Mouse (Mus musculus) hindbrain, embryonic 15.5 days (tissue): ENCODE measurements around the gene Lrrc27. TPM values are rescaled to one million over a fixed set of nuclear protein-coding genes. Genes with fewer than 3 reads are reported as not detected.
A peak's percentile ranks its signal among the peaks of the same experiment; 100 is the strongest.

Source experiments
- ATAC-seq: fragments of 200-750 bp; cut with Nextera tagmentation; 2 replicates; pipeline ENCODE4 v1.8.0; 2017; ENCODE audit warnings: low read depth, moderate number of reproducible peaks, moderate TSS enrichment; ENCODE audit not compliant: low FRiP score
- H3K27ac ChIP-seq: fragments of 300-500 bp; sonication (generic); replicated peaks from 2 replicates; pipeline ENCODE4 v1.5.1; 2015; ENCODE audit warnings: mild to moderate bottlenecking, inconsistent platforms
- H3K27me3 ChIP-seq: fragments of 300-500 bp; sonication (generic); 2 replicates; pipeline ENCODE4 v1.6.1; 2015; ENCODE audit warnings: control low read depth, inconsistent platforms
- H3K36me3 ChIP-seq: fragments of 300-500 bp; sonication (generic); 2 replicates; pipeline ENCODE4 v1.6.1; 2015; ENCODE audit warnings: control low read depth, inconsistent platforms
- H3K4me1 ChIP-seq: fragments of 300-500 bp; sonication (generic); replicated peaks from 2 replicates; pipeline ENCODE4 v1.6.1; 2015; ENCODE audit warnings: control low read depth, inconsistent platforms
- H3K4me2 ChIP-seq: fragments of 300-500 bp; sonication (generic); 2 replicates; pipeline ENCODE4 v1.6.1; 2015; ENCODE audit warnings: moderate library complexity, mild to moderate bottlenecking, inconsistent platforms
- H3K4me3 ChIP-seq: fragments of 300-500 bp; sonication (generic); 2 replicates; pipeline ENCODE4 v1.5.1; 2015; ENCODE audit warnings: mild to moderate bottlenecking, inconsistent platforms
- H3K9ac ChIP-seq: fragments of 300-500 bp; sonication (generic); 2 replicates; pipeline ENCODE4 v1.6.1; 2015; ENCODE audit warnings: inconsistent platforms
- H3K9me3 ChIP-seq: fragments of 300-500 bp; sonication (generic); 2 replicates; pipeline ENCODE4 v1.6.1; 2016; ENCODE audit warnings: control low read depth, inconsistent platforms
- WGBS: fragments of 180-500 bp; shearing (Covaris S2); methylation state at CpG from one replicate; pipeline ENCODE4 v1.1.7; 2015; 5-methylcytosine and 5-hydroxymethylcytosine counted together
- polyA plus RNA-seq: library from polyadenylated mRNA; unstranded; fragments of >200 nt; fragmentation: Nextera tagmentation; extraction: Ambion mirVana; gene quantifications from 2 replicates; pipeline ENCODE4 v1.2.1, GENCODE M21; 2015

Gene Lrrc27
- polyA plus RNA-seq, 1 experiment from 2014 or later = 8.0 TPM

- no peak overlapping the region for H3K9ac ChIP-seq
- H3K4me2 ChIP-seq = no peak overlapping the region
- H3K4me1 ChIP-seq = no peaks in the 10 kb centered on the region
- H3K4me3 ChIP-seq = no peak overlapping the region
- no peaks in the 10 kb centered on the region for H3K27me3 ChIP-seq
- no peak for ATAC-seq
- no peak overlapping the region for H3K27ac ChIP-seq
- no peaks in the 10 kb centered on the region for H3K36me3 ChIP-seq
- WGBS = 89% methylated on average over 7 of the region's 7 CpGs
- no peaks in the 10 kb centered on the region for H3K9me3 ChIP-seq
Measured at GRCm38 (mm10) chr7:139226416-139226815, 13.6 kb downstream of the Lrrc27 start.

- H3K27me3 ChIP-seq = no peaks in the 10 kb centered on the region
- no peak for ATAC-seq
Measured at GRCm38 (mm10) chr7:139228447-139229171, 15.8 kb downstream of the Lrrc27 start.

GRCm38 (mm10) chr7:139229837-139230236, 17.0 kb downstream of the Lrrc27 start:
- no peak overlapping the region for H3K4me2 ChIP-seq
- peaks cover 14% of the 10 kb centered on the region for H3K4me1 ChIP-seq
- H3K9me3 ChIP-seq = no peaks in the 10 kb centered on the region
- ATAC-seq = no peak
- no peak overlapping the region for H3K27ac ChIP-seq
- no peak overlapping the region for H3K9ac ChIP-seq
- no peak overlapping the region for H3K4me3 ChIP-seq
- WGBS = 81% methylated on average over 5 of the region's 5 CpGs
- H3K36me3 ChIP-seq = no peaks in the 10 kb centered on the region
- H3K27me3 ChIP-seq = no peaks in the 10 kb centered on the region

More at GRCm38 (mm10) chr7:139228447-139229171, 15.8 kb downstream of the Lrrc27 start:
- no peak overlapping the region for H3K27ac ChIP-seq
- H3K36me3 ChIP-seq = no peaks in the 10 kb centered on the region
- H3K4me2 ChIP-seq = no peak overlapping the region
- no peak overlapping the region for H3K9ac ChIP-seq
- no peak overlapping the region for H3K4me3 ChIP-seq
- no peaks in the 10 kb centered on the region for H3K9me3 ChIP-seq
- H3K4me1 ChIP-seq = peaks cover 1% of the 10 kb centered on the region
- WGBS = 84% methylated on average over 6 of the region's 6 CpGs

- Histone ChIP-seq H3K4me3 (no peak overlapping the region), H3K9ac (no peak overlapping the region), H3K27ac (no peak overlapping the region), H3K4me1 (peaks cover 17% of the 10 kb centered on the region), H3K27me3 (no peaks in the 10 kb centered on the region), H3K36me3 (no peaks in the 10 kb centered on the region), H3K4me2 (no peak overlapping the region), H3K9me3 (no peaks in the 10 kb centered on the region)
- no peak for ATAC-seq
- 73% methylated on average over 12 of the region's 12 CpGs for WGBS
Measured at GRCm38 (mm10) chr7:139230241-139230640, 17.5 kb downstream of the Lrrc27 start.

- peak; percentile 91 for ATAC-seq
- H3K4me1 ChIP-seq = peaks cover 17% of the 10 kb centered on the region
- no peaks in the 10 kb centered on the region for H3K36me3 ChIP-seq
- H3K27ac ChIP-seq = no peak overlapping the region
- no peaks in the 10 kb centered on the region for H3K27me3 ChIP-seq
- 2% methylated on average over 7 of the region's 7 CpGs for WGBS
- H3K9ac ChIP-seq = no peak overlapping the region
- H3K4me2 ChIP-seq = 0 out of 2 replicates have a peak overlapping the region, but pooled peaks have one; percentile 18
- H3K4me3 ChIP-seq = no peak overlapping the region
- no peaks in the 10 kb centered on the region for H3K9me3 ChIP-seq
Measured at GRCm38 (mm10) chr7:139233714-139234113, 20.9 kb downstream of the Lrrc27 start.

GRCm38 (mm10) chr7:139234426-139235188, 21.8 kb downstream of the Lrrc27 start:
- no peaks in the 10 kb centered on the region for H3K36me3 ChIP-seq
- H3K9ac ChIP-seq = peak overlapping the region; percentile 8; the same call in 1 of the 2 replicates
- no peaks in the 10 kb centered on the region for H3K27me3 ChIP-seq
- H3K27ac ChIP-seq = no peak overlapping the region
- H3K9me3 ChIP-seq = no peaks in the 10 kb centered on the region
- peak overlapping the region; percentile 37 for H3K4me2 ChIP-seq
- WGBS = 14% methylated on average over 18 of the region's 18 CpGs
- H3K4me3 ChIP-seq = no peak overlapping the region
- peak; percentile 52 for ATAC-seq
- peaks cover 17% of the 10 kb centered on the region for H3K4me1 ChIP-seq

- Histone ChIP-seq H3K4me1 (peaks cover 17% of the 10 kb centered on the region), H3K9me3 (no peaks in the 10 kb centered on the region), H3K36me3 (no peaks in the 10 kb centered on the region), H3K4me3 (no peak overlapping the region), H3K4me2 (no peak overlapping the region), H3K27ac (no peak overlapping the region), H3K27me3 (no peaks in the 10 kb centered on the region), H3K9ac (no peak overlapping the region)
- WGBS = 89% methylated on average over 12 of the region's 12 CpGs
- ATAC-seq = no peak
Measured at GRCm38 (mm10) chr7:139235651-139236358, 23.0 kb downstream of the Lrrc27 start.

- H3K9ac ChIP-seq = no peak overlapping the region
- H3K4me1 ChIP-seq = peaks cover 8% of the 10 kb centered on the region
- H3K4me2 ChIP-seq = no peak overlapping the region
- ATAC-seq = no peak
- no peaks in the 10 kb centered on the region for H3K36me3 ChIP-seq
- no peak overlapping the region for H3K4me3 ChIP-seq
- H3K9me3 ChIP-seq = no peaks in the 10 kb centered on the region
- WGBS = 84% methylated on average over 3 of the region's 3 CpGs
- H3K27me3 ChIP-seq = no peaks in the 10 kb centered on the region
- H3K27ac ChIP-seq = no peak overlapping the region
Measured at GRCm38 (mm10) chr7:139239432-139239831, 26.6 kb downstream of the Lrrc27 start.

GRCm38 (mm10) chr7:139246086-139246485, 33.3 kb downstream of the Lrrc27 start:
- Histone ChIP-seq H3K4me3 (no peak overlapping the region), H3K27me3 (peaks cover 4% of the 10 kb centered on the region; the same call in 1 of the 2 replicates), H3K36me3 (no peaks in the 10 kb centered on the region), H3K4me1 (peaks cover 35% of the 10 kb centered on the region), H3K27ac (no peak overlapping the region), H3K9ac (no peak overlapping the region), H3K4me2 (no peak overlapping the region), H3K9me3 (no peaks in the 10 kb centered on the region)
- ATAC-seq = no peak
- 73% methylated on average over 5 of the region's 5 CpGs for WGBS

GRCm38 (mm10) chr7:139246931-139247880, 34.4 kb downstream of the Lrrc27 start:
- H3K27me3 ChIP-seq = peaks cover 4% of the 10 kb centered on the region; the same call in 1 of the 2 replicates
- no peak overlapping the region for H3K27ac ChIP-seq
- WGBS = 4% methylated on average over 38 of the region's 38 CpGs

More at GRCm38 (mm10) chr7:139246931-139247880, 34.4 kb downstream of the Lrrc27 start:
- H3K36me3 ChIP-seq = no peaks in the 10 kb centered on the region
- peak; percentile 46; the same call in 1 of the 2 replicates for ATAC-seq
- peak overlapping the region; percentile 70 for H3K9ac ChIP-seq
- peak overlapping the region; percentile 99 for H3K4me2 ChIP-seq
- peak overlapping the region; percentile 63 for H3K4me3 ChIP-seq
- H3K9me3 ChIP-seq = no peaks in the 10 kb centered on the region
- peaks cover 42% of the 10 kb centered on the region for H3K4me1 ChIP-seq
